Mouse (Mus musculus): ENCODE data around the gene Ccdc146.

GRCm38 (mm10) chr5:21320138-21320537, 104.3 kb downstream of the Ccdc146 start:
- TF ChIP-seq POLR2A (IDR thresholded peaks at IDR 0.05; ENCODE audit: borderline replicate concordance, extremely low read depth, low read depth, low read length), result no peak
- no peak for TF ChIP-seq CTCF (IDR thresholded peaks at IDR 0.05; ENCODE audit: insufficient read depth, low read length)

Data from lung, adult 2 months (tissue).